Mouse (Mus musculus) gonadal fat pad, adult 2 months (tissue): ENCODE results near the gene Krtap10-4. TPM values are rescaled to one million over a fixed set of nuclear protein-coding genes. Genes with fewer than 3 reads are reported as not detected.
"Not testable (repeated sequence)": the region's sequence is repeated elsewhere in the genome, so short reads cannot be mapped to it uniquely, and the experiment has no call there.

ENCODE experiments used
- DNase-seq: peaks from one replicate; pipeline ENCODE4 v3.0.0-alpha.2; 2012; ENCODE audit warnings: low read depth
- polyA plus RNA-seq: library from polyadenylated mRNA; depleted of rRNA; stranded (reverse); fragments of >200 nt; gene quantifications from 2 replicates; pipeline ENCODE4 v1.2.3, GENCODE M21; 2012; rRNA removed

The Krtap10-4 gene
- polyA plus RNA-seq, 1 experiment = not detected

GRCm38 (mm10) chr10:77788621-77789020 is 38.3 kb downstream of the Krtap10-4 start:
- DNase-seq = no peak

GRCm38 (mm10) chr10:77787876-77788275 is 39.0 kb downstream of the Krtap10-4 start, which contains the start of gene Gm7137:
TSS of gene Gm7137 (minus strand) at chr10:77788200.
- not testable (repeated sequence) for DNase-seq

GRCm38 (mm10) chr10:77783396-77783795 is 43.5 kb downstream of the Krtap10-4 start:
- DNase-seq = not testable (repeated sequence)

DNA sequence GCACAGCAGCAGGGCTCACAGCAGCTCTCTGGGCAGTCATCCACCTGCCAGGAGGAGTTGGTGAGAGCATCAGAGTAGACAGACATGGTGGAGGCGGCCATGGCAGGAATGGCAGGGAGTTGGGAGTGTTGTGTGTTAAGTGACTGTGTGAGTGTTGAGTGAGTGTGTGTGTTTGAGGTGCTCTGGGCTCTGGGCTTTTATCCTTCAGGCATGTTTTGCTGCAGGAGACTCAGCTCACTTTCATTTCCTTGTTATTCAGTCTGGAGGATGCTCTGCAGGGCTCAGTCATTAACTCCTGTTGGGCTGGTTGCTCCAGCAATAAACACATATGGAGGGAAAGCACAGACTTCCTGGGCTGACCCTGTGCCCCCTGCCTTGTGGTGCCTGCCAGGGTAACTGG is 44.5 kb downstream of the Krtap10-4 start, which contains the start of gene Gm3250:
Gene Gm3250, minus strand, starts transcription at position 101 of the 400 bp plus-strand sequence.
- not testable (repeated sequence) for DNase-seq

GRCm38 (mm10) chr10:77776844-77777243 is 50.1 kb downstream of the Krtap10-4 start, which contains the start of gene Gm7138:
TSS of gene Gm7138 (minus strand) at chr10:77776944.
- not testable (repeated sequence) for DNase-seq

Other genes with a start within 250 kb of the Krtap10-4 start
- gene Pttg1ip, start 245.4 kb downstream of the Krtap10-4 start, polyA plus RNA-seq = 203 and 244 TPM in 2 replicates
- gene Sumo3, start 221.0 kb downstream of the Krtap10-4 start, polyA plus RNA-seq = 270 and 286 TPM in 2 replicates
- 0.75 TPM in 1 of 2 replicates, not detected in the other for gene Gm49325, start 220.9 kb downstream of the Krtap10-4 start, polyA plus RNA-seq
- 46.0 and 47.8 TPM in 2 replicates for gene Ube2g2, start 204.8 kb downstream of the Krtap10-4 start, polyA plus RNA-seq
- gene Tspear, start 140.5 kb downstream of the Krtap10-4 start, polyA plus RNA-seq = 0.54 and 1.1 TPM in 2 replicates
- not detected in 2 replicates for gene Gm19402, start 136.3 kb downstream of the Krtap10-4 start, polyA plus RNA-seq
- gene Gm9508, start 129.9 kb downstream of the Krtap10-4 start, polyA plus RNA-seq = not detected in 2 replicates
- gene Gm10272, start 120.5 kb downstream of the Krtap10-4 start, polyA plus RNA-seq = not detected in 2 replicates
- gene Gm10024, start 115.6 kb downstream of the Krtap10-4 start, polyA plus RNA-seq = not detected in 2 replicates
- gene Gm10142, start 111.3 kb downstream of the Krtap10-4 start, polyA plus RNA-seq = not detected in 2 replicates
- gene Krtap12-1, start 106.5 kb downstream of the Krtap10-4 start, polyA plus RNA-seq = not detected in 2 replicates
- not detected in 2 replicates for gene Gm10100, start 100.6 kb downstream of the Krtap10-4 start, polyA plus RNA-seq
- gene Gm18596, start 84.5 kb downstream of the Krtap10-4 start, polyA plus RNA-seq = not detected in 2 replicates
- gene Gm9736, start 75.7 kb downstream of the Krtap10-4 start, polyA plus RNA-seq = not detected in 2 replicates
- gene Gm3233, start 67.4 kb downstream of the Krtap10-4 start, polyA plus RNA-seq = not detected in 2 replicates
- gene Gm3238, start 55.8 kb downstream of the Krtap10-4 start, polyA plus RNA-seq = not detected in 2 replicates
- gene Gm7138, start 50.2 kb downstream of the Krtap10-4 start, polyA plus RNA-seq = not detected in 2 replicates
- gene Gm3250, start 44.6 kb downstream of the Krtap10-4 start, polyA plus RNA-seq = not detected in 2 replicates
- gene Gm7137, start 38.9 kb downstream of the Krtap10-4 start, polyA plus RNA-seq = not detected in 2 replicates
- not detected in 2 replicates for gene Gm9639, start 32.0 kb downstream of the Krtap10-4 start, polyA plus RNA-seq
- gene Gm19668, start 28.0 kb downstream of the Krtap10-4 start, polyA plus RNA-seq = not detected in 2 replicates
- not detected in 2 replicates for gene Gm9507, start 15.3 kb downstream of the Krtap10-4 start, polyA plus RNA-seq
- not detected in 2 replicates for gene Gm2696, start 12.4 kb downstream of the Krtap10-4 start, polyA plus RNA-seq
- 0.11 TPM in 1 of 2 replicates, not detected in the other for gene Krtap10-10, start 8.9 kb upstream of the Krtap10-4 start, polyA plus RNA-seq
- gene Gm36176, start 19.7 kb upstream of the Krtap10-4 start, polyA plus RNA-seq = not detected in 2 replicates
- gene Gm10318, start 25.8 kb upstream of the Krtap10-4 start, polyA plus RNA-seq = not detected in 2 replicates
- not detected in 2 replicates for gene Gm3285, start 34.9 kb upstream of the Krtap10-4 start, polyA plus RNA-seq
- 6.6 and 7.8 TPM in 2 replicates for gene Lrrc3, start 75.4 kb upstream of the Krtap10-4 start, polyA plus RNA-seq
- 1.1 and 2.1 TPM in 2 replicates for gene Trpm2, start 143.5 kb upstream of the Krtap10-4 start, polyA plus RNA-seq
- 54.7 and 66.3 TPM in 2 replicates for gene 1810043G02Rik, start 151.4 kb upstream of the Krtap10-4 start, polyA plus RNA-seq
- gene Pfkl, start 183.0 kb upstream of the Krtap10-4 start, polyA plus RNA-seq = 115 and 175 TPM in 2 replicates
- gene Dnmt3l, start 214.9 kb upstream of the Krtap10-4 start, polyA plus RNA-seq = 1.2 and 6.6 TPM in 2 replicates
- gene Aire, start 216.5 kb upstream of the Krtap10-4 start, polyA plus RNA-seq = 0.99 and 1.00 TPM in 2 replicates
- 25.3 and 31.3 TPM in 2 replicates for gene Icosl, start 242.2 kb upstream of the Krtap10-4 start, polyA plus RNA-seq